Mouse (Mus musculus) hindbrain, embryonic 14.5 days (tissue): Measurements from ENCODE around the gene Gm10382. TPM values are rescaled to one million over a fixed set of nuclear protein-coding genes. Genes with fewer than 3 reads are reported as not detected.

ENCODE experiments used
- ATAC-seq: fragments of 200-750 bp; cut with Nextera tagmentation; 2 replicates; pipeline ENCODE4 v1.8.0; 2017; ENCODE audit warnings: moderate number of reproducible peaks, mild to moderate bottlenecking, moderate TSS enrichment, moderate library complexity; ENCODE audit not compliant: low FRiP score
- DNase-seq: peaks from one replicate; pipeline ENCODE4 v3.0.0-alpha.2; 2015; ENCODE audit warnings: low spot score
- H3K27ac ChIP-seq: fragments of 300-500 bp; sonication (generic); 2 replicates; pipeline ENCODE4 v1.5.1; 2014; ENCODE audit warnings: mild to moderate bottlenecking, moderate library complexity
- H3K27me3 ChIP-seq: fragments of 300-500 bp; sonication (generic); 2 replicates; pipeline ENCODE4 v1.6.1; 2014; ENCODE audit warnings: mild to moderate bottlenecking, low read length, mixed read lengths; ENCODE audit not compliant: control insufficient read depth, insufficient read depth
- H3K36me3 ChIP-seq: fragments of 300-500 bp; sonication (generic); replicated peaks from 2 replicates; pipeline ENCODE4 v1.6.1; 2014; ENCODE audit not compliant: control insufficient read depth, insufficient read depth
- H3K4me1 ChIP-seq: fragments of 300-500 bp; sonication (generic); replicated peaks from 2 replicates; pipeline ENCODE4 v1.6.1; 2014; ENCODE audit warnings: antibody characterized with exemption, low read length, mixed read lengths; ENCODE audit not compliant: control insufficient read depth, insufficient read depth
- H3K4me2 ChIP-seq: fragments of 300-500 bp; sonication (generic); replicated peaks from 2 replicates; pipeline ENCODE4 v1.6.1; 2014; ENCODE audit warnings: mild to moderate bottlenecking, moderate library complexity
- H3K4me3 ChIP-seq: fragments of 300-500 bp; sonication (generic); replicated peaks from 2 replicates; pipeline ENCODE4 v1.5.1; 2014; ENCODE audit warnings: mild to moderate bottlenecking, low read length
- H3K9ac ChIP-seq: fragments of 300-500 bp; sonication (generic); 2 replicates; pipeline ENCODE4 v1.6.1; 2014
- H3K9me3 ChIP-seq: fragments of 300-500 bp; sonication (generic); 2 replicates; pipeline ENCODE4 v1.6.1; 2016; ENCODE audit warnings: low read length; ENCODE audit not compliant: control insufficient read depth
- WGBS: fragments of 180-500 bp; shearing (Covaris S2); extraction: QIAGEN DNeasy Blood & Tissue Kit; methylation state at CpG from one replicate; pipeline ENCODE4 v1.1.7; 2014; 5-methylcytosine and 5-hydroxymethylcytosine counted together
- polyA plus RNA-seq: library from polyadenylated mRNA; unstranded; fragments of >200 nt; fragmentation: Nextera tagmentation; extraction: Ambion mirVana; gene quantifications from 2 replicates; pipeline ENCODE4 v1.2.1, GENCODE M21; 2014

Gene Gm10382
- polyA plus RNA-seq: 0.63 TPM in 1 of 2 replicates, not detected in the other

DNA sequence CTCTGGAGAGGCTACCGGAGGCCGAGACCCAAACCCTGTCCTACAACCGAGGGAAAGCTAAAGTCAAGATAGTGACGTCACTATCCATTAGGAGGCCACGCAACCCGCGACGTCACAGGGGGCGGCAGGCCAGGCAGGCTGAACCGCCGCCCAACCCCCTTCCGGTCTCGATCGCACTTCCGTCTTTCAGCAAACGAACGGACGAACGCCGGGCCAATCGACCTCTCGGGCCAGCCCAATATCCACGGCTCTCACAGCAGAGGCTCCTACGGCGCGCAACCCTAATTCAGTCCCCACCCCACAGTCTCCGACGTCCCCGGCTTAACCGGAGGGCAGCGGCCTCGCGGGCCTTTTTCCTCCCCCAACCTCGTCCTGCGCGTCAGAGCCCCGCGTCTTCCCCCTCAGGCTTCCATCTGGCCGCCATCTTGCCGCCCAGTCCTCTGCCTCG, at the start of gene Gm10382:
Gene Gm10382 (plus strand): TSS at position 192 of the 448 bp plus-strand sequence.
- Histone ChIP-seq H3K9ac (peak within 1 kb of the TSS; percentile 98), H3K4me2 (peak within 1 kb of the TSS; percentile 97), H3K4me1 (peaks cover 40% of the 10 kb centered on the region), H3K9me3 (no peaks in the 10 kb centered on the region), H3K27ac (peak within 1 kb of the TSS; percentile 96), H3K4me3 (peak within 1 kb of the TSS; percentile 99), H3K27me3 (no peaks in the 10 kb centered on the region), H3K36me3 (peaks cover 19% of the 10 kb centered on the region)
- DNase-seq (peak; percentile 74), ATAC-seq (peak; percentile 22)
- WGBS: under 1% methylated on average over 41 of the region's 41 CpGs

DNA sequence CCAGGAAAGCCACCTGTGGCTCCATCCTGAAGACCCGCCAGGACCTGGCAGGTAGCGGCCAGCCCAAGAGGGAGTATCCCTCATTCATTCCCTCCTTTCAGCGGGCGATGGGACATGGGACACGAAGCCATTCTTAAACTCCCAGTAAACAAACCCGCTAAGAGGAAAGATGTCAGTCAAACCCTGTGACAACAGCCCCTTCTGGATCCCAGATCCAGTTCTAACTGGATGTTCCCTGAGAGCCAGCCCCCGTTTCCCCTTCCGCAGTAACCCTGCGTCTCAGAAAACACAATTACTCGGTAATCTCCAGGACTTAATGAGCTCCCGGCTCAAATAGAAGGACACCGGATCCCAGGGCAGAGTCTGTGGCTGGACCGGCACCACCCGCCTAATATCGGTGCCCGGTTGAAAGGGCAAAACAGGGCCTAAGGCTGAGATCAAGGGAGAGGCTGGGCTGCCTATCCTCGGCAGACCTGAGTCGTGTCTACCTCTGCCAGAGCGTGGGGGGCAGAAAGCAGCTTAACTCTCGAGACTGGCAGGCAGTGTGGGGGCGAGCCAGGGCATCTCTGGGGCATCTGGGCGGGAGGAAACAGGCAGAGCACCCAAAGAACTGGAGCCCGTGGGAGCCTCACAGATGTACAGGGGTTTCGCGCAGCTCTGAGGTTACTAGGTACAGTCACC, 49.1 kb upstream of the Gm10382 start:
- no peak for ATAC-seq
- H3K9me3 ChIP-seq: no peaks in the 10 kb centered on the region
- H3K27ac ChIP-seq: no peak overlapping the region
- H3K27me3 ChIP-seq: 0 out of 2 replicates have a peak, but pooled peaks cover 15% of the 10 kb centered on the region
- H3K4me1 ChIP-seq: peaks cover 13% of the 10 kb centered on the region; the same call in 1 of the 2 replicates
- peak overlapping the region; percentile 75 for H3K4me2 ChIP-seq
- H3K4me3 ChIP-seq: peak overlapping the region; percentile 51
- no peak for DNase-seq
- peak overlapping the region; percentile 71 for H3K9ac ChIP-seq
- H3K36me3 ChIP-seq: no peaks in the 10 kb centered on the region
- WGBS: 2% methylated on average over 25 of the region's 25 CpGs

DNA sequence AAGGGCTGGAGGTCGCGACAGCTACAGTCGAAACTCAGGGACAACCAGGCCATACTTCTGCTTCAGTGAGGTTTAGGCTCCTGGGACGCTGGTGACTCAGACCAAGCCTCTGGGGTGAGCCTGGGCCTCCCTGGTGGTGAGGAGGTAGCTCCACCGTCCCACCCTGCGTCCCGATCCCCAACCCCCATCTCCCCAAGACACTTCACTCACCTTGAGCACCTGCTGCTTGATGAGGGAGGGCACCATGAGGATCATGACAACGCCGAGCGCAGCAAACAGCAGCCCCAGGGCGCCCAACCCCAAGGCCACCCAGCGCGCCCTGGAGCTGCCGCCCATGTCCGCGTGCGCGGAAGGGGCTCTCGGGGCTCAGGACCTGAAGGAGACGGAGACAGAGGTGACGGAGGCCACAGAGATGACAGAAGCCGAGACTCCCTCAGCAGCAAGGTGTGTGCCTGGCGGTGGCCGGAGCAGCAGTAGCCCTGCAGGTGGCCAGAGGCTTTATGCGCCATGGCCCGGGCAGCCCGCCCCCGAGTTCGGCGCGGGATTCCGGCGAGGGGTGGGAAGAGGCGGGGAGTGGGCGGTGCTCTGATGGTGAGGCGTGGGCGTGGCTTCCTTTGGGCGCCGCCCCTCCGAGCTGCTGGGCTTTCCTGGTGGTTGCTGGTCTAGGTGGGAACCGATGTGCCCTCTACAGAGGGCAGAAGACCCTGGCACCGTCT, 48.4 kb upstream of the Gm10382 start, which contains the start of gene Scarb1:
Gene Scarb1 (minus strand): TSS at position 548 of the 716 bp plus-strand sequence.
- H3K27ac ChIP-seq: no peak within 1 kb of the TSS
- no peaks in the 10 kb centered on the region for H3K36me3 ChIP-seq
- H3K4me1 ChIP-seq: peaks cover 13% of the 10 kb centered on the region; the same call in 1 of the 2 replicates
- DNase-seq: peak; percentile 82
- H3K9me3 ChIP-seq: no peaks in the 10 kb centered on the region
- peak within 1 kb of the TSS; percentile 75 for H3K4me2 ChIP-seq
- peak within 1 kb of the TSS; percentile 51 for H3K4me3 ChIP-seq
- 0 out of 2 replicates have a peak, but pooled peaks cover 15% of the 10 kb centered on the region for H3K27me3 ChIP-seq
- peak; percentile 82 for ATAC-seq
- peak within 1 kb of the TSS; percentile 71 for H3K9ac ChIP-seq
- WGBS: under 1% methylated on average over 42 of the region's 42 CpGs

DNA sequence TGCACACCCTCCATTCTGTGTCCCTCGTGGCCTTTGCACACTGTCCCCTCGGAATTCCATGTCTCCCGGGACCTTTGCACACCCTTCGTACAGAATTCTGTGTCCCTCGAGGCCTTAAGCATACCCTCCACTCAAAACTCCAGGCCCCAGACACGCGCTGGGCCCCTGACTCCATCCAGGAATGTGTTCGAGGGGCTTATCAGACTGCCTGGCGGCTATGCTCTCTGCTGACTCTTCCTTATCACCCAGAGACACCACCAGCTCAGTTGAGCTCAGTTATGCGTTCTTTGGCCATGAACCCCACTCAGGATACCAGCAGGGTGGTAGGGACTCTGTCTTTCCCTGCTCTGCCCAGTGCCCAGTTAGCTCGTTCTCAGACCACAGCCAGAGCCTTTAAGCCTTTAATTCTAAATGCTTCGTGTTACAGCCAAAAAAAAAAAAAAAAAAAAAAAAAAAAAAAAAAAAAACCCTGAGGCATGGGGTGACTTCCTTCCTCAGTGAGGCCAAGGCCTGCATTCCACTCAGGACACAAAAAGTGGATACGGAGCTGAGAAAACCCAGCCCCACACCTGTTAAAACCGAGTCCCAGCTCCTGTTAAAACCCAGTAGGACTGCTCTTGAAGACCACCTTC, 47.5 kb upstream of the Gm10382 start:
- Histone ChIP-seq H3K27ac (no peak overlapping the region), H3K9ac (peak overlapping the region; percentile 71), H3K9me3 (no peaks in the 10 kb centered on the region), H3K27me3 (0 out of 2 replicates have a peak, but pooled peaks cover 15% of the 10 kb centered on the region), H3K36me3 (no peaks in the 10 kb centered on the region), H3K4me1 (peaks cover 13% of the 10 kb centered on the region; the same call in 1 of the 2 replicates), H3K4me3 (peak overlapping the region; percentile 51), H3K4me2 (peak overlapping the region; percentile 75)
- ATAC-seq: no peak
- 60% methylated on average over 14 of the region's 14 CpGs for WGBS
- DNase-seq: no peak

DNA sequence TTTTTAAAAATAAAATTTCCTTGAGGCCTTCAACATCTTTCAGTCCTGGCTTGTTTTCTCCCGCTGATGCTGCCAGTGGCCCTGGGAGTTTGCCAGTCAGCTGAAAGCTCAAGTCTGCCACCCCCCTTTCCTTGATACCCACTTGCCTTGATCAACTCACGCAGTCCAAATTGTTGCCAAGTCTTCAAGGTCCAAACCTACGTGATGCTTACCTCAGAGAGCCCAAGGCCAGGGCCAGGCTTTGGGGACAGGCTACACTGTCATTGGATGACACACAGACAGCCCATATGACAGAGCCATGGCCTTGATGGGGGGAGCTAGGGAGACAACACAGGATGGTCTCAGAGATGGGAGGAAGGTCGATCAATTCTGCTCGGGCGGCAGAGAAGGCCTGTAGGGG, 44.8 kb upstream of the Gm10382 start:
- WGBS: 89% methylated on average over 6 of the region's 6 CpGs
- ATAC-seq (no peak), DNase-seq (no peak)
- no peak overlapping the region for H3K4me2 ChIP-seq
- H3K4me3 ChIP-seq: no peak overlapping the region
- no peaks in the 10 kb centered on the region for H3K9me3 ChIP-seq
- H3K27me3 ChIP-seq: 0 out of 2 replicates have a peak, but pooled peaks cover 15% of the 10 kb centered on the region
- H3K27ac ChIP-seq: no peak overlapping the region
- no peak overlapping the region for H3K9ac ChIP-seq
- no peaks in the 10 kb centered on the region for H3K36me3 ChIP-seq
- peaks cover 10% of the 10 kb centered on the region; the same call in 1 of the 2 replicates for H3K4me1 ChIP-seq

DNA sequence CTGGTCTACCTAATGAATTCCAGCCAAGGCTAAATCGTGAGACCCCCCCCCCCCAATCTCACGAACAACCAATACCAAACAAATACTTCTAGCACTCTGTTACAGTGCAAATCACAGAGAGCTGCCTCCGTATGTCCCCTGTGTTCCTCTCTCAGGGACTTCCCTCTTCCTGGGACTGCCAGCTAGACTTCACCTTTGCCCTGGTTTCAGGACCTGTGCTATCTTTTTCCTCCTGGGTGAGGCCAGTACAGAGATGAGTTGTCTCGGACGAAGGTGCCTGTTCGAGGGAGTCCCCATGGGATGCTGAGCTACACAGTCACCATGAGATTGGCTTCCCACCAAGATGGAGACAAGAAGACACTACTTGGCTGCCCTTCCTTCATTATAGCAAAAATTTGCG, 41.1 kb upstream of the Gm10382 start:
- Histone ChIP-seq H3K4me2 (no peak overlapping the region), H3K36me3 (no peaks in the 10 kb centered on the region), H3K4me1 (no peaks in the 10 kb centered on the region), H3K4me3 (no peak overlapping the region), H3K27me3 (no peaks in the 10 kb centered on the region), H3K9me3 (no peaks in the 10 kb centered on the region), H3K9ac (no peak overlapping the region), H3K27ac (no peak overlapping the region)
- DNase-seq: no peak
- 81% methylated on average over 7 of the region's 7 CpGs for WGBS
- no peak for ATAC-seq

DNA sequence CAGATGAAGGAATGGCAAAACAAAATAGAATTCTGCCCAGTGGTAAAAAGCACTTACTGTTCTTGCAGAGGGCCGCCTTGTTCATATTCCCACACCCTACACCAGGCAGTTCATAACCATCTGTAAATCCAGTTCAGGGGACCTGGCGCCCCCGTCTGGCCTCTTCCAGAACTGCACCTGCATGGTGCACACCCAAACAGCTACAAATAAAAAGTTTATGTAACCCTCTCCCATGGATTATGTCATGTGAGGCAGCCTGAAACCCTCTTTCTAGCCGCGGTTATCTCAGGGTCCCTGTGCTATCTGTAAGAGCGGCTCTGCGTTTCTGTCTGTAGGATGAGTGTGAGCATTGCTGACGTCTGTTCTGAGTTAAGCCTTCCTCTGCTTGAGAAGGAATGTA, 40.6 kb upstream of the Gm10382 start:
- Histone ChIP-seq H3K4me3 (no peak overlapping the region), H3K4me2 (no peak overlapping the region), H3K9me3 (no peaks in the 10 kb centered on the region), H3K9ac (no peak overlapping the region), H3K27ac (no peak overlapping the region), H3K27me3 (no peaks in the 10 kb centered on the region), H3K4me1 (no peaks in the 10 kb centered on the region), H3K36me3 (no peaks in the 10 kb centered on the region)
- DNase-seq (no peak), ATAC-seq (no peak)
- WGBS: 41% methylated on average over 8 of the region's 8 CpGs

DNA sequence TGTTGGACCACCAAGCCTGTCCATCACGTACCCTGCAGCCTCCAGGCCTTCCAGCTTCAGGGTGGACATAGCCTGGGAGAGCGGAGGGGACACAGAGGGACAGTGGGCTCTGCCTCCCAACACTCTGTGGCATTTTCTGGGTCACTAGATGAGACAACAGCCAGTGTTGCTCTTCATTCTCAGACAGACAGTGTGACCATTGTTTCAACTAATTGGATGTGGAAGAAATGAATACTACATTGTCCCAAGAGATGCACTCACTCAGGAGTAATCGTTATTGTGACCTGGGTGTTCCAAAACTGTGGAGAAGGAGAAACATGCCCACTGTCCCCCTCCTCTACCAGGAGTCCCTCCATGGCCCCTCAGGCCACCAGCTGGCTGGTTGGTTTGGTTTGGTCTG, 39.7 kb upstream of the Gm10382 start:
- ATAC-seq: no peak
- Histone ChIP-seq H3K4me2 (no peak overlapping the region), H3K9ac (no peak overlapping the region), H3K4me1 (no peaks in the 10 kb centered on the region), H3K4me3 (no peak overlapping the region), H3K9me3 (no peaks in the 10 kb centered on the region), H3K36me3 (no peaks in the 10 kb centered on the region), H3K27ac (no peak overlapping the region), H3K27me3 (no peaks in the 10 kb centered on the region)
- DNase-seq: no peak
- 67% methylated on average over 3 of the region's 3 CpGs for WGBS

DNA sequence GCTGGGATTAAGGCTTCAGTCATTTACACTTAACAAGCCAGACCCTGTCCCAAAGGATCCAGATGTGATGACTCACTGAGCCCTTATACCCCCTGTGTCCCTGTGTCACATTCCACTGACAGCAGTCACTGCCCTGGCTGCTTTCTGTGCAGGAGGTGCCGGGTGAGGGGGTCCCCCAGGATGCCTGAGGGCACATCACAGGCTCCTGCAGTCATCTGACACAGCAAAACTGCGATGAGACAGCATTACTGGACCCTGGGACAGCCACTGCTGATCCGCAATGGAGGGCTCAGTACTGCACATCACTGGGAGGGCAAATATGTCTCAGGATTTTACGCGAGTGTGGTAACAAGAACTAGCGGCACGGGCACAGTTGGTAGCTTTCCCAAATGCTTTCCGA, 38.1 kb upstream of the Gm10382 start:
- WGBS: 73% methylated on average over 8 of the region's 8 CpGs
- DNase-seq (no peak), ATAC-seq (no peak)
- no peak overlapping the region for H3K27ac ChIP-seq
- H3K36me3 ChIP-seq: no peaks in the 10 kb centered on the region
- no peaks in the 10 kb centered on the region for H3K27me3 ChIP-seq
- H3K4me3 ChIP-seq: no peak overlapping the region
- no peak overlapping the region for H3K9ac ChIP-seq
- no peaks in the 10 kb centered on the region for H3K9me3 ChIP-seq
- H3K4me1 ChIP-seq: no peaks in the 10 kb centered on the region
- no peak overlapping the region for H3K4me2 ChIP-seq
